Mouse (Mus musculus) heart, embryonic 15.5 days (tissue): ENCODE results near the gene Pdk2. TPM values are rescaled to one million over a fixed set of nuclear protein-coding genes. Genes with fewer than 3 reads are reported as not detected.
"Not testable (repeated sequence)": the region's sequence is repeated elsewhere in the genome, so short reads cannot be mapped to it uniquely, and the experiment has no call there.

Experiments
- ATAC-seq: fragments of 200-750 bp; cut with Nextera tagmentation; replicated peaks from 2 replicates; pipeline ENCODE4 v1.8.0; 2017; ENCODE audit warnings: low read depth, moderate TSS enrichment; ENCODE audit not compliant: insufficient number of reproducible peaks, insufficient read depth, low FRiP score
- H3K27ac ChIP-seq: fragments of 300-500 bp; sonication (generic); 2 replicates; pipeline ENCODE4 v1.5.1; 2015; ENCODE audit warnings: mild to moderate bottlenecking, inconsistent platforms
- H3K27me3 ChIP-seq: fragments of 300-500 bp; sonication (generic); 2 replicates; pipeline ENCODE4 v1.6.1; 2015; ENCODE audit warnings: inconsistent platforms
- H3K36me3 ChIP-seq: fragments of 300-500 bp; sonication (generic); 2 replicates; pipeline ENCODE4 v1.6.1; 2015; ENCODE audit warnings: mild to moderate bottlenecking, inconsistent platforms
- H3K4me1 ChIP-seq: fragments of 300-500 bp; sonication (generic); replicated peaks from 2 replicates; pipeline ENCODE4 v1.6.1; 2015; ENCODE audit warnings: inconsistent platforms
- H3K4me2 ChIP-seq: fragments of 300-500 bp; sonication (generic); 2 replicates; pipeline ENCODE4 v1.6.1; 2015; ENCODE audit warnings: inconsistent platforms, mild to moderate bottlenecking, moderate library complexity
- H3K4me3 ChIP-seq: fragments of 300-500 bp; sonication (generic); 2 replicates; pipeline ENCODE4 v1.5.1; 2015; ENCODE audit warnings: mild to moderate bottlenecking, inconsistent platforms
- H3K9ac ChIP-seq: fragments of 300-500 bp; sonication (generic); 2 replicates; pipeline ENCODE4 v1.6.1; 2015; ENCODE audit warnings: mild to moderate bottlenecking, inconsistent platforms
- H3K9me3 ChIP-seq: fragments of 300-500 bp; sonication (generic); replicated peaks from 2 replicates; pipeline ENCODE4 v1.6.1; 2016; ENCODE audit warnings: inconsistent platforms
- WGBS: fragments of 180-500 bp; shearing (Covaris S2); methylation state at CpG from one replicate; pipeline ENCODE4 v1.1.7; 2015; ENCODE audit warnings: mixed read lengths; 5-methylcytosine and 5-hydroxymethylcytosine counted together
- polyA plus RNA-seq: library from polyadenylated mRNA; unstranded; fragments of >200 nt; fragmentation: Nextera tagmentation; extraction: Ambion mirVana; gene quantifications from 2 replicates; pipeline ENCODE4 v1.2.1, GENCODE M21; 2015

Gene Pdk2
- polyA plus RNA-seq, 1 experiment from 2014 or later, result 114 TPM

- 0 out of 2 replicates have a peak overlapping the region, but pooled peaks have one; percentile 11 for H3K9ac ChIP-seq
- ATAC-seq, result no peak
Observed at GRCm38 (mm10) chr11:95025227-95026012, 15.7 kb downstream of the Pdk2 start.

GRCm38 (mm10) chr11:95024439-95025184, 16.5 kb downstream of the Pdk2 start:
- H3K36me3 ChIP-seq, result peaks cover 39% of the 10 kb centered on the region; the same call in 1 of the 2 replicates
- H3K27ac ChIP-seq, result peak overlapping the region; percentile 31; the same call in 1 of the 2 replicates
- H3K4me2 ChIP-seq, result no peak overlapping the region
- 0 out of 2 replicates have a peak, but pooled peaks cover 5% of the 10 kb centered on the region for H3K4me1 ChIP-seq
- H3K9ac ChIP-seq, result no peak overlapping the region
- no peak for ATAC-seq
- no peak overlapping the region for H3K4me3 ChIP-seq
- no peaks in the 10 kb centered on the region for H3K9me3 ChIP-seq
- WGBS, result 65% methylated on average over 29 of the region's 29 CpGs
- H3K27me3 ChIP-seq, result peaks cover 6% of the 10 kb centered on the region

More at GRCm38 (mm10) chr11:95025227-95026012, 15.7 kb downstream of the Pdk2 start:
- Histone ChIP-seq H3K4me2 (no peak overlapping the region), H3K27ac (peak overlapping the region; percentile 31; the same call in 1 of the 2 replicates), H3K27me3 (no peaks in the 10 kb centered on the region), H3K36me3 (peaks cover 43% of the 10 kb centered on the region; the same call in 1 of the 2 replicates), H3K9me3 (no peaks in the 10 kb centered on the region), H3K4me3 (no peak overlapping the region), H3K4me1 (0 out of 2 replicates have a peak, but pooled peaks cover 5% of the 10 kb centered on the region)
- WGBS, result 82% methylated on average over 11 of the region's 11 CpGs

GRCm38 (mm10) chr11:95023481-95023880, 17.7 kb downstream of the Pdk2 start:
- Histone ChIP-seq H3K36me3 (peaks cover 36% of the 10 kb centered on the region; the same call in 1 of the 2 replicates), H3K4me2 (no peak overlapping the region), H3K4me1 (0 out of 2 replicates have a peak, but pooled peaks cover 5% of the 10 kb centered on the region), H3K27ac (no peak overlapping the region), H3K4me3 (no peak overlapping the region), H3K27me3 (peaks cover 13% of the 10 kb centered on the region), H3K9ac (no peak overlapping the region), H3K9me3 (no peaks in the 10 kb centered on the region)
- no peak for ATAC-seq
- WGBS, result 92% methylated on average over 9 of the region's 9 CpGs

- H3K4me2 ChIP-seq, result no peak overlapping the region
- no peaks in the 10 kb centered on the region for H3K9me3 ChIP-seq
- H3K4me3 ChIP-seq, result no peak overlapping the region
- H3K4me1 ChIP-seq, result 0 out of 2 replicates have a peak, but pooled peaks cover 5% of the 10 kb centered on the region
- no peak overlapping the region for H3K27ac ChIP-seq
- 78% methylated on average over 10 of the region's 10 CpGs for WGBS
- no peak overlapping the region for H3K9ac ChIP-seq
- H3K36me3 ChIP-seq, result peaks cover 27% of the 10 kb centered on the region; the same call in 1 of the 2 replicates
- ATAC-seq, result no peak
- peaks cover 13% of the 10 kb centered on the region for H3K27me3 ChIP-seq
Observed at GRCm38 (mm10) chr11:95022237-95022992, 18.7 kb downstream of the Pdk2 start.

- WGBS, result 62% methylated on average over 3 of the region's 3 CpGs
- H3K9me3 ChIP-seq, result no peaks in the 10 kb centered on the region
- H3K36me3 ChIP-seq, result no peaks in the 10 kb centered on the region
- no peak overlapping the region for H3K4me3 ChIP-seq
- H3K4me2 ChIP-seq, result no peak overlapping the region
- H3K27me3 ChIP-seq, result peaks cover 13% of the 10 kb centered on the region
- ATAC-seq, result no peak; the same call in 1 of the 2 replicates
- H3K27ac ChIP-seq, result no peak overlapping the region
- peaks cover 29% of the 10 kb centered on the region for H3K4me1 ChIP-seq
- no peak overlapping the region for H3K9ac ChIP-seq
Observed at GRCm38 (mm10) chr11:95015484-95015883, 25.7 kb downstream of the Pdk2 start.

GRCm38 (mm10) chr11:95012487-95012886, 28.7 kb downstream of the Pdk2 start:
- 28% methylated on average over 3 of the region's 3 CpGs for WGBS
- peaks cover 44% of the 10 kb centered on the region for H3K4me1 ChIP-seq
- H3K27me3 ChIP-seq, result no peaks in the 10 kb centered on the region
- no peak overlapping the region for H3K4me3 ChIP-seq
- no peak overlapping the region for H3K4me2 ChIP-seq
- H3K9ac ChIP-seq, result no peak overlapping the region
- ATAC-seq, result no peak
- no peaks in the 10 kb centered on the region for H3K36me3 ChIP-seq
- no peaks in the 10 kb centered on the region for H3K9me3 ChIP-seq
- no peak overlapping the region for H3K27ac ChIP-seq

GRCm38 (mm10) chr11:95012075-95012474, 29.1 kb downstream of the Pdk2 start:
- Histone ChIP-seq H3K27me3 (no peaks in the 10 kb centered on the region), H3K4me3 (peak overlapping the region; percentile 30; the same call in 1 of the 2 replicates), H3K36me3 (no peaks in the 10 kb centered on the region), H3K9ac (no peak overlapping the region), H3K4me2 (peak overlapping the region; percentile 91; the same call in 1 of the 2 replicates), H3K9me3 (no peaks in the 10 kb centered on the region), H3K4me1 (peaks cover 45% of the 10 kb centered on the region), H3K27ac (peak overlapping the region; percentile 39)
- ATAC-seq, result no peak
- WGBS, result 34% methylated on average over 3 of the region's 3 CpGs

GRCm38 (mm10) chr11:95011416-95011815, 29.7 kb downstream of the Pdk2 start:
- 27% methylated on average over 1 of the region's 1 CpGs for WGBS
- Histone ChIP-seq H3K36me3 (no peaks in the 10 kb centered on the region), H3K4me2 (peak overlapping the region; percentile 91; the same call in 1 of the 2 replicates), H3K9me3 (no peaks in the 10 kb centered on the region), H3K4me3 (peak overlapping the region; percentile 30), H3K27me3 (no peaks in the 10 kb centered on the region), H3K4me1 (peaks cover 51% of the 10 kb centered on the region), H3K27ac (peak overlapping the region; percentile 39), H3K9ac (0 out of 2 replicates have a peak overlapping the region, but pooled peaks have one; percentile 6)
- no peak for ATAC-seq

- H3K4me3 ChIP-seq, result peak overlapping the region; percentile 67
- not testable (repeated sequence) for H3K27ac ChIP-seq, H3K36me3 ChIP-seq, ATAC-seq, H3K27me3 ChIP-seq, H3K9me3 ChIP-seq, H3K9ac ChIP-seq
- 14% methylated on average over 4 of the region's 4 CpGs for WGBS
- H3K4me2 ChIP-seq, result peak overlapping the region; percentile 91
- H3K4me1 ChIP-seq, result peaks cover 55% of the 10 kb centered on the region
Observed at GRCm38 (mm10) chr11:95010841-95011403, 30.2 kb downstream of the Pdk2 start.

GRCm38 (mm10) chr11:95010141-95010739, 30.9 kb downstream of the Pdk2 start:
- Histone ChIP-seq H3K27me3 (no peaks in the 10 kb centered on the region), H3K9ac (peak overlapping the region; percentile 74), H3K36me3 (peaks cover 5% of the 10 kb centered on the region; the same call in 1 of the 2 replicates), H3K4me2 (peak overlapping the region; percentile 91), H3K9me3 (no peaks in the 10 kb centered on the region), H3K4me1 (peaks cover 50% of the 10 kb centered on the region), H3K27ac (peak overlapping the region; percentile 80), H3K4me3 (peak overlapping the region; percentile 67)
- peak; percentile 38; the same call in 1 of the 2 replicates for ATAC-seq
- 2% methylated on average over 33 of the region's 40 CpGs for WGBS
